Mouse (Mus musculus) CH12.LX (cell line): ENCODE measurements around the gene Iqsec2. TPM values are rescaled to one million over a fixed set of nuclear protein-coding genes. Genes with fewer than 3 reads are reported as not detected.

ENCODE experiments used
- DNase-seq: peaks from one replicate; pipeline ENCODE4 v3.0.0-alpha.2; 2013; ENCODE audit errors: extremely low read depth
- H3K27ac ChIP-seq: 2 replicates; pipeline ENCODE4 v1.5.1; 2012; ENCODE audit warnings: low read depth, mild to moderate bottlenecking, control low read depth, moderate library complexity; ENCODE audit not compliant: insufficient read depth
- H3K27me3 ChIP-seq: replicated peaks from 2 replicates; pipeline ENCODE3; 2012; ENCODE audit warnings: inconsistent platforms
- H3K36me3 ChIP-seq, 2 experiments: replicated peaks in 1 of 2; 2 replicates each; pipeline versions ENCODE3 to v1.6.1; 2012; ENCODE audit warnings: inconsistent platforms in 1 of 2, low read length in 1 of 2, mild to moderate bottlenecking in 1 of 2, mixed read lengths in 1 of 2, moderate library complexity in 1 of 2; ENCODE audit not compliant: control insufficient read depth in 1 of 2, insufficient read depth in 1 of 2
- H3K4me1 ChIP-seq, 2 experiments: 2 replicates each; pipeline ENCODE4 v1.6.1; 2012; ENCODE audit warnings: inconsistent platforms in 1 of 2, moderate library complexity in 1 of 2; ENCODE audit not compliant: insufficient read depth in 2 of 2, control insufficient read depth in 1 of 2
- H3K4me2 ChIP-seq: 2 replicates; pipeline ENCODE4 v1.6.1; 2012; ENCODE audit warnings: low read depth, mild to moderate bottlenecking, control low read depth; ENCODE audit not compliant: poor library complexity, insufficient read depth, severe bottlenecking
- H3K4me3 ChIP-seq, 3 experiments: fragments of 150-350 bp in 1 of 3; sonication (generic) in 1 of 3; replicated peaks in 1 of 3; 2 replicates each; pipeline versions ENCODE3 to v1.5.1; 2011 to 2012; ENCODE audit warnings: low read depth in 2 of 3, low read length in 2 of 3, mild to moderate bottlenecking in 2 of 3, moderate library complexity in 2 of 3, control low read depth in 1 of 3, improper control_type of control experiment in 1 of 3, inconsistent platforms in 1 of 3, mixed read lengths in 1 of 3; ENCODE audit not compliant: poor library complexity in 1 of 3
- H3K79me2 ChIP-seq: replicated peaks from 2 replicates; pipeline ENCODE4 v1.6.1; 2012; ENCODE audit warnings: mild to moderate bottlenecking, moderate library complexity; ENCODE audit not compliant: control insufficient read depth, poor library complexity, insufficient read depth, severe bottlenecking; ENCODE audit errors: extremely low read depth
- H3K9ac ChIP-seq: 2 replicates; pipeline ENCODE4 v1.6.1; 2012; ENCODE audit warnings: low read depth, mild to moderate bottlenecking, control low read depth, moderate library complexity; ENCODE audit not compliant: insufficient read depth
- H3K9me3 ChIP-seq: replicated peaks from 2 replicates; pipeline ENCODE3; 2012; ENCODE audit warnings: low read length, inconsistent platforms, mixed read lengths
- BHLHE40 ChIP-seq: IDR thresholded peaks from 2 replicates; pipeline ENCODE4 v1.6.1; 2011; ENCODE audit warnings: mild to moderate bottlenecking, low read depth, low read length, improper control_type of control experiment
- CHD2 ChIP-seq: IDR thresholded peaks from 2 replicates; pipeline ENCODE4 v1.6.1; 2011; ENCODE audit warnings: low read length, improper control_type of control experiment
- CTCF ChIP-seq, 2 experiments: IDR thresholded peaks in 1 of 2; conservative IDR thresholded peaks in 1 of 2; 2 replicates each; pipeline ENCODE4 v1.5.1; 2011 to 2012; ENCODE audit warnings: low read depth in 2 of 2, low read length in 2 of 2, improper control_type of control experiment in 1 of 2, inconsistent platforms in 1 of 2, mild to moderate bottlenecking in 1 of 2, moderate library complexity in 1 of 2
- E2F4 ChIP-seq: IDR thresholded peaks from 2 replicates; pipeline ENCODE4 v1.6.1; 2011; ENCODE audit warnings: low read depth, low read length, improper control_type of control experiment; ENCODE audit not compliant: insufficient replicate concordance
- JUN ChIP-seq: IDR thresholded peaks from 2 replicates; pipeline ENCODE4 v1.6.1; 2011; ENCODE audit warnings: low read depth, mild to moderate bottlenecking, low read length, improper control_type of control experiment, moderate library complexity; ENCODE audit not compliant: insufficient read depth
- JUND ChIP-seq: conservative IDR thresholded peaks from 2 replicates; pipeline ENCODE4 v1.6.1; 2011; ENCODE audit warnings: low read depth, low read length, improper control_type of control experiment
- MEF2A ChIP-seq: IDR thresholded peaks from 2 replicates; pipeline ENCODE4 v1.6.1; 2014; ENCODE audit warnings: low read depth, mild to moderate bottlenecking, inconsistent platforms, low read length, improper control_type of control experiment, borderline replicate concordance
- POLR2A ChIP-seq: IDR thresholded peaks from 2 replicates; pipeline ENCODE4 v1.6.1; 2011; ENCODE audit warnings: low read depth, mild to moderate bottlenecking, improper control_type of control experiment, low read length
- POLR2AphosphoS2 ChIP-seq: IDR thresholded peaks from 2 replicates; pipeline ENCODE4 v1.6.1; 2011; ENCODE audit warnings: low read depth, low read length, improper control_type of control experiment
- RAD21 ChIP-seq: IDR thresholded peaks from 2 replicates; pipeline ENCODE4 v1.6.1; 2011; ENCODE audit warnings: low read depth, mild to moderate bottlenecking, low read length, improper control_type of control experiment, moderate library complexity
- RCOR1 ChIP-seq: conservative IDR thresholded peaks from 2 replicates; pipeline ENCODE4 v1.6.1; 2012; ENCODE audit warnings: low read depth, mild to moderate bottlenecking, inconsistent platforms, low read length, improper control_type of control experiment
- SIN3A ChIP-seq: IDR thresholded peaks from 2 replicates; pipeline ENCODE4 v1.6.1; 2012; ENCODE audit warnings: low read length, improper control_type of control experiment, inconsistent platforms
- SMC3 ChIP-seq: IDR thresholded peaks from 2 replicates; pipeline ENCODE4 v1.6.1; 2011; ENCODE audit warnings: low read depth, low read length, improper control_type of control experiment
- TBP ChIP-seq: conservative IDR thresholded peaks from 2 replicates; pipeline ENCODE4 v1.6.1; 2011; ENCODE audit warnings: low read depth, low read length, improper control_type of control experiment
- TCF12 ChIP-seq: IDR thresholded peaks from 2 replicates; pipeline ENCODE4 v1.6.1; 2014; ENCODE audit warnings: low read depth, mild to moderate bottlenecking, inconsistent platforms, low read length, improper control_type of control experiment
- USF1 ChIP-seq: IDR thresholded peaks from 2 replicates; pipeline ENCODE4 v1.6.1; 2014; ENCODE audit warnings: low read depth, mild to moderate bottlenecking, inconsistent platforms, low read length, improper control_type of control experiment
- USF2 ChIP-seq: conservative IDR thresholded peaks from 2 replicates; pipeline ENCODE4 v1.6.1; 2011; ENCODE audit warnings: low read depth, low read length, improper control_type of control experiment
- ZKSCAN1 ChIP-seq: IDR thresholded peaks from 2 replicates; pipeline ENCODE4 v1.6.1; 2012; ENCODE audit warnings: low read depth, inconsistent platforms, low read length, improper control_type of control experiment, borderline replicate concordance
- ZMIZ1 ChIP-seq: IDR thresholded peaks from 2 replicates; pipeline ENCODE4 v1.6.1; 2012; ENCODE audit warnings: low read depth, mild to moderate bottlenecking, inconsistent platforms, low read length, improper control_type of control experiment
- ZNF384 ChIP-seq: IDR thresholded peaks from 2 replicates; pipeline ENCODE4 v1.6.1; 2012; ENCODE audit warnings: low read depth, low read length, improper control_type of control experiment, inconsistent platforms
- dilution Hi-C: fragments of 300-500 bp; cut with MboI; formaldehyde crosslinking; loops from 2 replicates; pipeline ENCODE4 v1.14.3; 2020; ENCODE audit warnings: low sequenced_read_pairs; ENCODE audit not compliant: extremely low pct_unique_long_range_greater_than_20kb, extremely low pct_ligation_motif_present
- in situ Hi-C: fragments of 300-500 bp; cut with MboI; formaldehyde crosslinking; loops from 3 replicates; pipeline ENCODE4 v1.14.3; 2019; ENCODE audit warnings: low sequenced_read_pairs, low pct_ligation_motif_present, low pct_unique_long_range_greater_than_20kb, mixed read lengths
- polyA plus RNA-seq: library from polyadenylated mRNA; unstranded; fragments of >175 nt; gene quantifications from 2 replicates; pipeline ENCODE4 v1.2.1, GENCODE M21; 2012; ENCODE audit warnings: low read depth; ENCODE audit not compliant: insufficient read length
- total RNA-seq, 2 experiments: library from RNA; depleted of rRNA; stranded (reverse); fragments of 300-350 nt in 1 of 2; fragments of >200 nt in 1 of 2; gene quantifications; 2 replicates each; pipeline ENCODE4 v1.2.3; 2012 to 2014

The Iqsec2 gene
- total and polyA plus RNA-seq, 3 experiments, result 0.71 to 4.2 (median 1.8) TPM

DNA sequence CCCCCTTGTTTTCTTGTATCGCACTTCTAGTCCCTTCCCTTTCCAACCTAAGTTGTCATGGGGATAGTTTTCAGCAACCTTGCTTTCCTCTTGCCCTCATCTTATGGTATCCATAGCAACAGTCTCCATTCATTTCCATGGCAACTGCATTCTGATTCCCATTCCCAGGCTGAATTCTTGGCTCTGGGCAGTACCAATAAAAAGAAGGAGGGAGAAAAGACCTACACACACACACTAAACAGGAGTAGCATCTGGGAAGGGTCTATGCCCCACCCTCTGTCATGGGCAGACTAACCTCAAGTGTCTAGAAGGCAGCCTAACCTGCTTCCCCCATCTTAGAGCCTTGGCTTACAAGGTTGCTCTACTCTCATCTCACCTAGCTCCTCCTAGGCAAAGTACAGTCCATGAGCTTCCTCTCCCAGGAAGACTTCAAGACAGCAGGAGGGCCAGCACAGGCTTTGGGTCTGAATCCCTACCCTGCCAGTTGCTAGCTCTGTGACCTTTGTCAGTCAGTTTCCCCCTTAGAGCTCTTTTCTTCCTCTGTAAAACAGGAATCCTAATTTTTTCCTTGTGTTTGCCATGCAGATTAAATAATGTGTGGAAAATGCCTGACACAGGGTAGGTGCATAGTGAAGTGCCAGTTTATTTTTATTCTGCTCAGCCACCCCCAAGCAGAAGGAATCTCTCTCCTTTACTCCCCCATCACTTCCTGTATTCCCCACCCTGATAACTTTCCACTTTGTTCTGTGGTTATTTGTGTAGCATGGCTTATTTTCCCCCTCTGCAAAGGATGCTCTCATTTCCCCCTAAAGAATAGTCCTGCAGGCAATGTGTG lies 54.0 kb downstream of the Iqsec2 start:
- TF ChIP-seq SMC3, result no peak
- TF ChIP-seq USF2, result no peak
- TF ChIP-seq RCOR1, result no peak
- no peak for TF ChIP-seq CHD2
- no peak for TF ChIP-seq POLR2AphosphoS2
- no peak for TF ChIP-seq TBP
- no peak for TF ChIP-seq MEF2A
- TF ChIP-seq TCF12, result no peak
- TF ChIP-seq RAD21, result no peak
- no peak for TF ChIP-seq POLR2A
- no peak for TF ChIP-seq E2F4
- TF ChIP-seq JUN, result no peak
- no peak for TF ChIP-seq CTCF (conservative IDR thresholded peaks at IDR 0.05 in 1 of 2, IDR thresholded peaks at IDR 0.05 in 1 of 2; ENCODE audit: low read depth in 2 of 2, low read length in 2 of 2)
- TF ChIP-seq BHLHE40, result no peak
- TF ChIP-seq USF1, result no peak
- no peak for TF ChIP-seq SIN3A
- H3K4me1 ChIP-seq, result peaks cover 2 to 5% of the 10 kb centered on the region in 2 experiments; a peak in 3 of 4 replicates
- in situ Hi-C loops (no loop called here), dilution Hi-C loops (no loop called here)
- H3K27ac ChIP-seq, result no peak overlapping the region
- no peaks in the 10 kb centered on the region for H3K79me2 ChIP-seq
- no peak overlapping the region for H3K4me2 ChIP-seq
- no peaks in the 10 kb centered on the region for H3K9me3 ChIP-seq
- DNase-seq, result no peak
- H3K9ac ChIP-seq, result no peak overlapping the region
- no peak overlapping the region for H3K4me3 ChIP-seq
- no peaks in the 10 kb centered on the region for H3K27me3 ChIP-seq
- H3K36me3 ChIP-seq, result no peaks in the 10 kb centered on the region

GRCm38 (mm10) chrX:152201737-152202421 lies 57.8 kb downstream of the Iqsec2 start:
- no peak for DNase-seq
- Histone ChIP-seq H3K27me3 (no peaks in the 10 kb centered on the region), H3K4me1 (peaks cover 4 to 8% of the 10 kb centered on the region in 2 experiments; a peak in 3 of 4 replicates), H3K79me2 (no peaks in the 10 kb centered on the region), H3K9me3 (no peaks in the 10 kb centered on the region)
- dilution Hi-C loops, result no loop called here
- TF ChIP-seq E2F4 (no peak), JUN (no peak), ZMIZ1 (no peak), USF1 (no peak), ZNF384 (no peak), RAD21 (no peak), POLR2AphosphoS2 (no peak), TCF12 (no peak), RCOR1 (no peak), JUND (no peak), SMC3 (no peak), TBP (no peak), ZKSCAN1 (no peak)
- TF ChIP-seq, all 38 proteins: peak for 0
- Histone ChIP-seq H3K4me2 (no peak overlapping the region), H3K27ac (no peak overlapping the region), H3K9ac (no peak overlapping the region), H3K36me3 (peaks cover 0 to 3% of the 10 kb centered on the region in 2 experiments), H3K4me3 (no peak overlapping the region)
- in situ Hi-C loops, result no loop called here
